Mouse (Mus musculus) limb, embryonic 12.5 days (tissue): ENCODE data around the gene Lin9. TPM values are rescaled to one million over a fixed set of nuclear protein-coding genes. Genes with fewer than 3 reads are reported as not detected.
A peak's percentile ranks its signal among the peaks of the same experiment; 100 is the strongest.
"Not testable (repeated sequence)": the region's sequence is repeated elsewhere in the genome, so short reads cannot be mapped to it uniquely, and the experiment has no call there.

Experiments used
- ATAC-seq: fragments of 200-750 bp; cut with Nextera tagmentation; 2 replicates; pipeline ENCODE4 v1.8.0; 2017; ENCODE audit warnings: low read depth, moderate TSS enrichment; ENCODE audit not compliant: insufficient number of reproducible peaks, insufficient read depth, low FRiP score, low TSS enrichment
- H3K27ac ChIP-seq: fragments of 300-500 bp; sonication (generic); 2 replicates; pipeline ENCODE4 v1.5.1; 2016; ENCODE audit warnings: mild to moderate bottlenecking, moderate library complexity
- H3K27me3 ChIP-seq: fragments of 300-500 bp; sonication (generic); 2 replicates; pipeline ENCODE4 v1.6.1; 2016; ENCODE audit warnings: mild to moderate bottlenecking, moderate library complexity
- H3K36me3 ChIP-seq: fragments of 300-500 bp; sonication (generic); 2 replicates; pipeline ENCODE4 v1.6.1; 2016; ENCODE audit warnings: mild to moderate bottlenecking, moderate library complexity
- H3K4me1 ChIP-seq: fragments of 300-500 bp; sonication (generic); replicated peaks from 2 replicates; pipeline ENCODE4 v1.6.1; 2016
- H3K4me2 ChIP-seq: fragments of 300-500 bp; sonication (generic); 2 replicates; pipeline ENCODE4 v1.6.1; 2016; ENCODE audit warnings: mild to moderate bottlenecking, moderate library complexity
- H3K4me3 ChIP-seq: fragments of 300-500 bp; sonication (generic); replicated peaks from 2 replicates; pipeline ENCODE4 v1.5.1; 2016; ENCODE audit warnings: mild to moderate bottlenecking
- H3K9ac ChIP-seq: fragments of 300-500 bp; sonication (generic); replicated peaks from 2 replicates; pipeline ENCODE4 v1.6.1; 2016; ENCODE audit warnings: mild to moderate bottlenecking, moderate library complexity
- H3K9me3 ChIP-seq: fragments of 300-500 bp; sonication (generic); 2 replicates; pipeline ENCODE4 v1.6.1; 2016; ENCODE audit warnings: mild to moderate bottlenecking, moderate library complexity
- WGBS: fragments of 180-500 bp; shearing (Covaris S2); methylation state at CpG from one replicate; pipeline ENCODE4 v1.1.7; 2016; 5-methylcytosine and 5-hydroxymethylcytosine counted together
- polyA plus RNA-seq: library from polyadenylated mRNA; unstranded; fragments of >200 nt; fragmentation: Nextera tagmentation; extraction: Ambion mirVana; gene quantifications from 2 replicates; pipeline ENCODE4 v1.2.1, GENCODE M21; 2016

Gene Lin9
- polyA plus RNA-seq, 1 experiment from 2014 or later, result 29.8 TPM

DNA sequence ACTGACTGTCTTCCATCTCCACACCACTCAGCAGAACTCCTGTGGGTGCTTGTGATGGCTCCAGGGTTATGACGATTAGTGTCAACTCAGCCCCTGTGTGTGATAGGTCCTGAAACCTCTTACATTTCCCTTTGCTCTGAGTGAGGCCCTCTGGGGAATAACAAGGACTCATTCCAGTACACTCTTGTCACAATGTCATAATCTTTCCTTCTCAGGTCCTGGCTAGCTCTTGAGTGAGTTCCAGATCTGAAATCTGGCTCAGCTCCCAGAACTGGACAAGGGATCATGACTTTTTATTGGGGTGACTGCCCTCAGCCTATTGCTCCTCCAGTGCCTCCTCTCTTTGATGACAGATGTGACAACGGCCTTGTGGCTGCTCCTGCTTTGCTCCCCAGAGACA, 14.8 kb upstream of the Lin9 start:
- no peaks in the 10 kb centered on the region for H3K27me3 ChIP-seq
- H3K9me3 ChIP-seq, result peaks cover 5% of the 10 kb centered on the region; the same call in 1 of the 2 replicates
- H3K4me3 ChIP-seq, result no peak overlapping the region
- no peaks in the 10 kb centered on the region for H3K36me3 ChIP-seq
- 59% methylated on average over 2 of the region's 2 CpGs for WGBS
- no peak for ATAC-seq
- H3K4me2 ChIP-seq, result no peak overlapping the region
- no peak overlapping the region for H3K27ac ChIP-seq
- H3K4me1 ChIP-seq, result no peaks in the 10 kb centered on the region
- H3K9ac ChIP-seq, result no peak overlapping the region

DNA sequence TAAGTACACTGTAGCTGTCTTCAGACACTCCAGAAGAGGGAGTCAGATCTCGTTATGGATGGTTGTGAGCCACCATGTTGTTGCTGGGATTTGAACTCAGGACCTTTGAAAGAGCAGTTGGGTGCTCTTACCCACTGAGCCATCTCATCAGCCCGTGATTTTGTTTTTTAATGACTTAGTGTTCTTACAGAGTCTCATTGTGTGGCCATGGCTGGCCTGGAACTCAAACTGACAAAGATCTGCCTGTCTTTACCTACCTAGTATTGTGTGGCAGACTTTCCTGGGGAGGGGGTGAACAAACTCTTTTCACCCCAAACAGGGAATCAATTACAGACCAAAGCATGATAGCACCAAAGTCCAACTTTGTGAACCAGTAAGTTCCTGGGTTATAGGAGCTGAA, 3.2 kb upstream of the Lin9 start:
- H3K4me2 ChIP-seq, H3K4me3 ChIP-seq, H3K27ac ChIP-seq, H3K9me3 ChIP-seq, ATAC-seq, H3K27me3 ChIP-seq, H3K36me3 ChIP-seq, H3K9ac ChIP-seq: not testable (repeated sequence)
- H3K4me1 ChIP-seq, result peaks cover 22% of the 10 kb centered on the region
- 86% methylated on average over 2 of the region's 2 CpGs for WGBS

DNA sequence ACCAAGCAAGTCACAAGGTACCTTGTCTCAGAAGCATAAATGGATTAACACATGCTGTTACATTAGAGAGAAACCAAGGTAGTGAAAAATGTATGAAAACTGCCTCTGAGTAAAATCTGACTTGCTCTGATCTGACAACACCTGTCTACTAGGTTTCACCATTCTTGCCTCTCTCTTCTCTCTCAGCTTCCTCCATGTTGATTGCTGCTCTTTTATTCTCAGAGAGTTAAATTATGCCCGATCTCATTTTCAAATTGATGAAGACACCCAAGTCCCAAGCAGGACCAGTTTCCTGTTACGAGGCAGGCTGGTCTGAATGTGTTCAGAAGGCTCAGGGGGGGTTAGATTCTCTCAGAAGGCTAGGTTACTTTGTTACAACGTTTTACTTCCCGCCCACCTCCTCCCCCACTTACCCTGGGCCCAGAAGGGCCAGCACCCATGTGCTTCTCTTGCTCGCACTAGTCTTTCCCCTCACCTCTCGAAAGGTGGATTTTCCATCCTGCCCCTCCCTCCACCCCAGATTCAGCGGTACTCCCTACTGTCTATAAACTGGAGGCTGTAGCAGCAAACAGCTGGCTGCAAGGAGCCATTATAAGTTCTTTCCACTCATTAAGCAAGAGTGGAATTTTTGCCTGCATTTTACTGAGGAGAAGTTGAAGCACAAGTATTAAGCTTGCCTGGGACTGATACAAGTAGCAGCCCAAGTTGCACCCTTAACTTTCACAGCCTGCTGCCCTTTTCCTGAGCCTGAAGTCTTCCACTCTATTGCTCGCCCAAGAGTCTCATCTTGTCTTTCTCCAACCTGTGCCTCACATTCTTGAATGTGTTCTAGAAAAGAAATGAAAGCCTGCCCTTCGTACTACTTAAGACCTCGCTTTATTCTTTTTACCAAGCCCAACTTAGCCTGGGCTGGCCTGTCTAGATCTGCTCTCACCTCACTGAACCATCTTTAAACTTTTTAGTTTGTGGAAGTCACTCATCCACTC, 1.2 kb upstream of the Lin9 start:
- WGBS, result 34% methylated on average over 10 of the region's 10 CpGs
- no peak for ATAC-seq
- H3K4me1 ChIP-seq, result peaks cover 30% of the 10 kb centered on the region

DNA sequence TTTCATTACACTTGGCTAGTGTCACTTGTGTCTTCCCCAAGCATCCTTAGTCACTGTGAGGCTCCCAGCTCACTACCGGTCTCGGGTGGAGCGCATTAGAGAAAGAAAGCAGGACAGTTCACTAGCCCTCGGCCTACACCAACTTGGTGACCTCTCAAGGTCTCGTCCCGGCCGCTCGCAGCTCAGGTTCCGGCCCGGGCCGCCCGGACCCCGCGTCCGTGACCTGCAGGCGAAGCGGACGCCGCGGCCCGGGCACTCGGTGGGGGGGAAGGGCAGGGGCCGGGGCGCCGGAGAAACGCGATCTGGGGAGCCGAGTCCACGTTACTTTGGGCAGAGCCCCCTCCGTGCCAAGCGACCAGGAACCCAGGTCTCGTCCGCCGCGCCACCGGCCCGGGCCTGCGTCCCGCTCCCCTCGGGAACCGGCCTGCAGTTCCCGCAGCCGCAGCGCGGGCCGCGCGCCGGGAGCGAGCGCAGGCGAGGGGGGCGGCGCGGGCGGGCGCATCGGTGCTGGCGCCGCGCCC, 285 bp upstream of the Lin9 start:
- ATAC-seq, result peak; percentile 49
- Histone ChIP-seq H3K36me3 (peaks cover 6% of the 10 kb centered on the region; the same call in 1 of the 2 replicates), H3K4me2 (peak overlapping the region; percentile 78), H3K4me1 (peaks cover 32% of the 10 kb centered on the region), H3K27ac (peak overlapping the region; percentile 97), H3K9ac (peak overlapping the region; percentile 98), H3K27me3 (no peaks in the 10 kb centered on the region), H3K4me3 (peak overlapping the region; percentile 95), H3K9me3 (no peaks in the 10 kb centered on the region)
- under 1% methylated on average over 53 of the region's 61 CpGs for WGBS

More for the DNA sequence above, 1.2 kb upstream of the Lin9 start:
- H3K27ac ChIP-seq, result peak overlapping the region; percentile 97
- no peaks in the 10 kb centered on the region for H3K27me3 ChIP-seq
- peak overlapping the region; percentile 78 for H3K4me2 ChIP-seq
- peak overlapping the region; percentile 95 for H3K4me3 ChIP-seq
- H3K36me3 ChIP-seq, result peaks cover 6% of the 10 kb centered on the region; the same call in 1 of the 2 replicates
- peak overlapping the region; percentile 98 for H3K9ac ChIP-seq
- H3K9me3 ChIP-seq, result no peaks in the 10 kb centered on the region

DNA sequence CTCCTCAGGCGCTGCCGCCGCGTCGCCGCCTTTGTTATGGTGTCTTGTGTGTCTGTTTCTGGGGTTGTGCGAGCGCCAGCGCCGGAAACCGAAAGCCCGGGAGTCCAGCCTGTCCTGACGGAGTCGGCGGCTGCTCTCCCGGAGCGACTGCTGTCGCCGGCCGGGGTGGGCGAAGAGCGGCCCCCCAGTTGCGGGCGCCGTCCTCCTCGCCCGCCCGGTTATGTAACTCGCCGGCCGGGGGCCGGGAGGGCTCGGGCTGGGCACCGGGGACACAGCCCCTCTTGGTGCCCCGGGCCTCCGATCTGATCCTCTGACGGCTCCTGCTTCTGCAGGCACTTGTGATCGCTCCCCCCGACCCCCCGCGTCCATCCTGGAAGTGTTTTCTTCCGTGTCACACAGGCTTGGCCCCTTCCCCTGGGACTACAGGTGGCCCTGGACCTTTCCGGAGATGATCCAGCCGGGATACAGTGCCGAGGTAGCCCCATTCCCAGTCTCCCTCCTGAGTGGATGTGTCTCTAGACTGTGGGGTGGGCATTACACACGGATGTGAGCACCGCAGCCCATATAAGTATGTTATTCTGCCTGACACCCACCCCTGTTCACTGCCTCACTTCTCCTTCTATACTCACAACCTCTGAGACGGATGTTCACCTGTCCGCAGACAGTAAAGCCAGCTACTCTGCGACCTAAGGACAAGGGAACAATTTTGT, 723 bp downstream of the Lin9 start:
- 2% methylated on average over 50 of the region's 50 CpGs for WGBS
- Histone ChIP-seq H3K4me3 (peak overlapping the region; percentile 95), H3K9ac (peak overlapping the region; percentile 98), H3K4me1 (peaks cover 36% of the 10 kb centered on the region), H3K36me3 (peaks cover 6% of the 10 kb centered on the region; the same call in 1 of the 2 replicates), H3K9me3 (no peaks in the 10 kb centered on the region), H3K4me2 (peak overlapping the region; percentile 78), H3K27ac (peak overlapping the region; percentile 97), H3K27me3 (no peaks in the 10 kb centered on the region)
- ATAC-seq, result peak; percentile 41; the same call in 1 of the 2 replicates

DNA sequence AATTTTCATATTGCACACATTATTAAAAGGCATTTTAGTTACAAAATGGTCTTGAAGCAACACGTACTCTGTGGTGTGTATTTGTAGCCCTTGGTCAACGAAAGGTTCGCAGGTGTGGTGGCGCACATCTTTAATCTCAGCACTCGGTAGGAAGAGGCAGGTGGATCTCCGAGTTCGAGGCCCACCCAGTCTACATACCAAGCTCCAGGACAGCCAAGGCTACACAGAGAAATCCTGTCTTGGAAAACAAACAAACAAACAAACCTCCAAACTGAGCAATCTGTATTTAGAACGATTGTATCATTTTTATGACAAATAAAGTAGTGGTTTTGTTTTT, 1.2 kb downstream of the Lin9 start:
- H3K27ac ChIP-seq, result peak overlapping the region; percentile 97; the same call in 1 of the 2 replicates
- H3K4me1 ChIP-seq, result peaks cover 36% of the 10 kb centered on the region
- no peak for ATAC-seq
- peak overlapping the region; percentile 78 for H3K4me2 ChIP-seq
- peaks cover 6% of the 10 kb centered on the region; the same call in 1 of the 2 replicates for H3K36me3 ChIP-seq
- H3K9me3 ChIP-seq, result no peaks in the 10 kb centered on the region
- WGBS, result 81% methylated on average over 8 of the region's 8 CpGs
- peak overlapping the region; percentile 95 for H3K4me3 ChIP-seq
- H3K27me3 ChIP-seq, result no peaks in the 10 kb centered on the region
- peak overlapping the region; percentile 98 for H3K9ac ChIP-seq

DNA sequence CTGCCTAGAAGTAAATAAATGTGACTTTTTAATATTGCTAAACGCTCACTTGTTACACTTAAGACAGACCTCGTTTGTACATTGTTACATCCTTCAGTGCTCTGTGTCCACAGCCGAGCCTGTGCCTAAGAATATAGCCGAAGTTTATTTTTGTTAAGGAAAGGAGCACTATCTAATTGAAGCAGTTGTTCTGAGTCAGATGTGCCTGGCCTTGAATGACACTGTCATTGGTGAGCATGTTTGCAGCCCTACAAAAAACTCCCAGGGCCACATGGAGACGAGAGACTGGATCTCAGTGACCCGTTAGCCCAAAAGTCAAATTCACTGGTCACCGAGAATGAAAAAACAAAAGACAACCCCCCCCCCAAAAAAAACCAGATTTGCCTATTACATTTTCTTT, 50.3 kb downstream of the Lin9 start:
- no peak overlapping the region for H3K27ac ChIP-seq
- no peak overlapping the region for H3K4me2 ChIP-seq
- peaks cover 52% of the 10 kb centered on the region for H3K36me3 ChIP-seq

DNA sequence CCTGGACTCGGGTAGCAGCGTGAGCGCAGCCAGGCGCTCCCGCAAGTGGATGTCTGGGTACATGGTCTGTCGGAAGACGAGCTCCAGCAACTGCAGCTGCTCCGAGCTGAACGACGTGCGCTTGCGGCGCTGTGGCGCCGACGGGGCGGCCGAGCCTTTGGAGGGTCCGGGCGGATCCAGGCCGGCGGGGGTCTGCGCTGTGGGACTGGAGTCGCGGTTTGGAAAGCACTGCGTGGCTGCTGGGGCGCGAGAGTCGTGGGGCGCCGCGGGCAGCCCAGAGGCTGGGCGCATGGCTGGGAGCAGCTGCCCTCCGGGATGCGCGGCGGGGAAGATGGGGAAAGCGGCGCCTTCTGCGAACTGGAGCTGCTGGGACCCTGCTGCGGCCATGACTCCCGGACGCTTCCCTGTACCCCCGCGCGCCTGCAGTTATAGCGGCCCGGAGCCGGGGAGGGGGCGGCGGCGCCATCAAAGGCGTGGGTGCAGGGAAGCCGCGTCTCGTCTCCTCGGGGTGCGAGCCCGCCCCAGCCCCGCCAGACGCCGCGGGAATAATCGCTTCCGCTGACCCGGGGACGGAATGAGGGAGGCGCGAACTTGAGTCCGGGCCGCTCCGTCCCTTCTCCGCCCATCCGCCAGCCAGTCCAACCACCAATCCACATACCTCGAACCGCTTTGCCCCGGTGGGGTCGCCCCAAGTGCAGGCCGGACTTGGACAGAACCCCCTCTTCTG, 55.8 kb downstream of the Lin9 start, which contains the start of gene Mixl1:
Gene Mixl1, minus strand, starts transcription at position 409 of the 727 bp plus-strand sequence.
- Histone ChIP-seq H3K27ac (no peak within 1 kb of the TSS), H3K9ac (peak within 1 kb of the TSS; percentile 50), H3K4me2 (peak within 1 kb of the TSS; percentile 78), H3K4me1 (peaks cover 9% of the 10 kb centered on the region; the same call in 1 of the 2 replicates), H3K4me3 (peak within 1 kb of the TSS; percentile 53), H3K36me3 (peaks cover 9% of the 10 kb centered on the region), H3K9me3 (no peaks in the 10 kb centered on the region), H3K27me3 (peaks cover 62% of the 10 kb centered on the region)
- WGBS, result under 1% methylated on average over 71 of the region's 79 CpGs
- ATAC-seq, result peak; percentile 59

More for the DNA sequence above, 50.3 kb downstream of the Lin9 start:
- no peak overlapping the region for H3K4me3 ChIP-seq
- no peaks in the 10 kb centered on the region for H3K9me3 ChIP-seq
- WGBS, result 91% methylated on average over 7 of the region's 7 CpGs
- no peak overlapping the region for H3K9ac ChIP-seq
- no peak for ATAC-seq
- peaks cover 21% of the 10 kb centered on the region for H3K27me3 ChIP-seq
- no peaks in the 10 kb centered on the region for H3K4me1 ChIP-seq

DNA sequence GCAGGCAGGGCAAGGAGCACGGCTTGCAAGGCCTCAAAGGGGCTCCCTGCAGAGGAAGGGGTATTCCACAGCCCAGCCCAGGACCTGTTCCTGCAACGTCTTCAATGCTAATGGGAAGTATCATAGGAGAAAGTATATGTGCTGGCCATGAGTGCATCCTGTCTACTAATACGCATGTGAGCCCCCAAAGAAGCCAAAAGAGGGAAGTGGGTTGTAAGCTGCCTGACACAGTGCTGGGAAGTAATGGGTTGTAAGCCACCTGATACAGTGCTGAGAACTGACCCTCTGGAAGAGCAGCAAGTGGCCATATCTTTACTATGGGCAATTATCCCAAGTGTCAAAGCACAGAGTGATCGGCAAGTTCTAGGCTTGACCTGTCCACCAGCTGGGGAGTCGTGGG, 57.1 kb downstream of the Lin9 start:
- Histone ChIP-seq H3K27ac (no peak overlapping the region), H3K9ac (no peak overlapping the region), H3K4me3 (no peak overlapping the region), H3K36me3 (no peaks in the 10 kb centered on the region), H3K27me3 (peaks cover 62% of the 10 kb centered on the region), H3K4me1 (peaks cover 12% of the 10 kb centered on the region; the same call in 1 of the 2 replicates), H3K4me2 (no peak overlapping the region), H3K9me3 (no peaks in the 10 kb centered on the region)
- 48% methylated on average over 5 of the region's 5 CpGs for WGBS
- no peak for ATAC-seq

DNA sequence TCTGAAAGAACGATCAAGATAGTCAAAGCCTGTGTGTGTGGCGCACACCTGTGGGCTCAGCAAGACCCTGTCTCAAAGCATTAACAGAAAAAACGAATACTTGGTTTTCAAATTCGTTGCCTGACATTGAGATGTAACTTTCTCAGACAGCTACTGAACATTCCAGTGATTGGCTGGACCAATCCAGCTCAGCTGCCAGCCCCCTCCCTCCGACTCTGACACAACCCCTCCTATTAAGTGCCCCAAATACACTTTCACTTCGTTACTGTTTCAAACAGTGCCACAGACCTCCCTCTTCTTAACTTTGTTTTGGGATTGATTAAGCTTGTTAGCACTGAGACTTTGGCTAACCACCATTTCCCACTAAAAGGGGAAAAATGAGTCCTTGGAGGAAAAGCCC, 62.5 kb downstream of the Lin9 start:
- Histone ChIP-seq H3K9ac (no peak overlapping the region), H3K9me3 (no peaks in the 10 kb centered on the region), H3K27me3 (peaks cover 20% of the 10 kb centered on the region), H3K4me1 (peaks cover 10% of the 10 kb centered on the region; the same call in 1 of the 2 replicates), H3K4me2 (peak overlapping the region; percentile 31), H3K27ac (no peak overlapping the region), H3K36me3 (no peaks in the 10 kb centered on the region), H3K4me3 (peak overlapping the region; percentile 12; the same call in 1 of the 2 replicates)
- 36% methylated on average over 6 of the region's 6 CpGs for WGBS
- ATAC-seq, result no peak
